Mouse (Mus musculus) skeletal muscle tissue, adult 2 months (tissue): ENCODE measurements around the gene Gm4869.
A peak's percentile ranks its signal among the peaks of the same experiment; 100 is the strongest.
"Not testable (repeated sequence)": the region's sequence is repeated elsewhere in the genome, so short reads cannot be mapped to it uniquely, and the experiment has no call there.

ENCODE experiments used
- DNase-seq: peaks from one replicate; pipeline ENCODE4 v3.0.0-alpha.2; 2012; ENCODE audit warnings: low read depth, low spot score

The Gm4869 gene

DNA sequence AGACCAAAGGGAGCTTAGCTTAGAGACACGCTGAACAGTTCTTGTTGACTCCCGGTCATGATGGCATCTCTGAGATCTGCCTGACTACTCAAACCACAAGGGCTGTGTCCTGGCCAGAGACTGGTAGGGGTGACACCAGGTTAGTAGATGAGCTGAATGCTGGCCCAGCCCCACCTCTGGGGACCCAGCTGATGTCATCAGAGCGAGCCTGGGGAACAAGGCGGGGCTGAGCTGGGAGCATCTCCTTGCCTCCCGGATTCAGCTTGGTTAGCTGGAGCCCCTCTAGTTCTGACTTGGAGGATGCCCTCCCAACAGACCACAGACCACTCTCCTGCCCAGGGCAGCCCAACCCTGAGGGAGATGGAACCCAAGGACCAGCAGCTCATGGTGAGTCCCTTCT lies at the start of gene Gm4869:
Gm4869 (plus strand) TSS at position 301 of the 400 bp plus-strand sequence.
- DNase-seq: no peak

DNA sequence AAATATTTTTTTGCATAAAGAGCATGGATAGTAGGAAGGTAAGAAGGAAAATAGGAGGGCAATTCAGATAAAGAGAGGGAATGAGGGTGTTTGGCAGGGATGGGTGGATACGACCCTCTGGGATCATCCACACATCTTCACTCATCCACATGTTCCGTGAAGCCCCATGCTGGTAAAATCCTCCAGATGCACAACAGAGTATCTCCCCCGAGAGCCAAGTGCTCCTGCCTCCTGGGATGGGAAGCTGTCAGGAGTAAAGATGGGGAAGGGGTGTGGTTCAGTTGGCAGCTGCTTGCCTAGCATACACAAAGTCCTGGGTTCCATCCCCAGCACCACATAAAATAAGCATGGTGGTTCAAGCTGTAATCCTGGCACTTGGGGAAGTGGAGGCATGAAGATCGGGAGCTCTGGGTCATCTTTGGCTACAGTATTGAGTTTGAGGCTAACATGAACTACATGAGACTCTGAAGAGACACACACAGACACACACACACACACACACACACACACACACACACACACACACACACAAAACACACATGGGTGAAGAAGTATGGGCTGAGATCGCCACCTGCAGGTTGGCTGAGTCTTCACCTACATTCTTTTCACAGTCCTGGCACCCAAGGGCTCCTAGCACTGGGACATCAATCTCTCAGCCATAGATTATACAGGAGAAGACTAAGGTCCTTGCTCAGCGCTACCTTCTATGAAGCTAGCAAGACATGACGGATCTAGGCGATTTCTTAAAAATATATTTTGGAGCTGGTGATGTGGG lies 49.1 kb upstream of the Gm4869 start:
- no peak for DNase-seq

DNA sequence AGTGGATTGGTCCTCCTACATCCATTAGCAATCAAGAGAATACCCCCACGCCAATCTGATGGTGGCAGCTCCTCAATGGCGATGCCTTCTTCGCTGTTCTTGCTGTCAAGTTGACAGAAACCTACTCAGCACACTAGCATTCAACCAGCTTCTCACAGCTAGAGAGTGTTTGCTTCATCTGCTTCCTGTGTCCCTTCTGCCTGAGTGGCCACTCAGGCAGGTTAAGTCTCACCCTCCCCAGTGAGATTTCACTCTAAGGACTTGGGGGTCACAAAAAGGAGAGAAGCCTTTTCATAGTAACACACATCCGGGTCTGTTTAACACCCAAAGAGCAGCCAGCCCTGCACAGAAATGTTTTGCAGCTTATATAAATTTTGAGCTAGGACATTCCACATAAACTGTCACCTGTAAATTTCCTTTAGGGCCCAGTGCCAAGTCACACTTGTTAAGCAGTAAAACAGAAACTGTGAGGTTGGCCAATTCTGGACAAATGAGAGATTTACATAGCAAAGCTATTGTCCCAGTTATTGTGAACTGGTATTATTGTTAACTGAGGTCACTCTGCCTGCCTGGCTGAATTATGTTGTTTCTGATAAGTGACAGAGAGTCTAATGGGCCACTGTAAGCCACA lies 42.7 kb upstream of the Gm4869 start:
- DNase-seq: no peak

DNA sequence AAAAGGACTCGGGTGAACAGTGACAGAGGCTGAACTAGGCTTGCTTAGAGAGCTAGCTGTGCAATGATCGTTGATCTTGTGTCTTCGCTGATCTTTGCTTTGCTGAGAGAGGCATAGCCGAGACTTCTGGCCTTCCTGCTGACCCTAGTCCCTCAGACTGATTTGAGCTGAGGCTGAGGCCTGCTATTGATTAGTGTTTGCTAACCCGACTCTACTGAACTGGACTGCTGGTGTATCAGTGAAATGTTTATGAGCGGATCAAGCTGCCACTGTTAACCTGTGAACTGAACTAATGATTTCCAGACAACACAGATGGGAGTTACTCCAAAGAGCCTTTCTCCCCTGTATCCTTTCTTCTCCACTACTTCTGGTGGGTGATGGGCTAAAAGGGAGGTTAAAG lies 40.3 kb upstream of the Gm4869 start:
- DNase-seq: no peak

DNA sequence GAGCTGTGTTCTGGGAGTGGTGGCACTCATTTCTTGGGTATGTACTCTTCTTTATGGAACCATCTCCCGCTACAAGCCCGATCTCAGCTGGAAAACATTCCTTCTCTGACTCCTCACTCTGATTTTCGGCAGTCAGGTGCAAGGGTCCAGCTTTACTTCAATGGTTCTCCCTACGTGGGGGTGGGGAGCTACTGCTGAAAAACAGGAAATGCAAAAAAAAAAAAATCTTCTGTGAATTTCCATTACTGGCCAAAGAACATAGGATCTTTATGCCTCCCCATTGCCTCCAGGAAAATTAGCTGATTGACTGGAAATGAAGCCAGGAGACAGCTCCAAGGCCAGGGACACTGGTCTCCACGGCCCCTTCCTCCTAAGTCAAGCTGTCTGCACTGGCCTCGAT lies 38.8 kb upstream of the Gm4869 start:
- DNase-seq: no peak

DNA sequence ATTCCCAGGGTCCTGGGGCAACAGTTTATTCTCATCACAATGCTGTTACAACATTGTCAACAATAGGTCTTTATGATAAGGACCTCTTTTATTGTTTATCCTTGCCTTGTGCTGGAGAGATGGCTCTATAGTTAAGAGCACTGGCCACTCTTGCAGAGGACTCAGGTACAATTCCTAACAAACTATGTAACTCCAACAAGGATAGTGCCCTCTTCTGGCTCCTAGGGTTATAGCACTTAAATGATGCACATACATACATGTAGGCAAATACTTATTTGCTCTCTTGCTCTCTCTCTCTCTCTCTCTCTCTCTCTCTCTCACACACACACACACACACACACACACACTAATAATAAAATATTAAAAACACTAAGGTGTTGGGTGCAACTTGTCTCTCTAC lies 36.6 kb upstream of the Gm4869 start:
- DNase-seq: no peak

DNA sequence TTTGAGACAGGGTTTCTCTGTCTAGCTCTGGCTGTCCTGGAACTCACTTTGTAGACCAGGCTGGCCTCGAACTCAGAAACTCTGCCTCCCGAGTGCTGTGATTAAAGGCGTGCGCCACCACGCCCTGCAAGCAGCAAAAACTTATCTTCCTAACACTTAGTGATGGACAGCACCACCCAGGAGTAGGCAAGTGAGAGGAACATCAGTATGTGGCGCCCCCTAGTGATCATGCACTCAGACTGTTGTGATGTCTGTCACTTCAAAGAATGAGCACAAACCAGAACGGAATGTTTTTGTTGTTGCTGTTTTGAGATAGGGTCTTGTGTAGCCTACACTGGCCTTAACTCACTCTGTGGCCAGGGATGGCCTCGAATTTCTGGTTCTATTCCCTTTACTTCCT lies 34.1 kb upstream of the Gm4869 start:
- no peak for DNase-seq

DNA sequence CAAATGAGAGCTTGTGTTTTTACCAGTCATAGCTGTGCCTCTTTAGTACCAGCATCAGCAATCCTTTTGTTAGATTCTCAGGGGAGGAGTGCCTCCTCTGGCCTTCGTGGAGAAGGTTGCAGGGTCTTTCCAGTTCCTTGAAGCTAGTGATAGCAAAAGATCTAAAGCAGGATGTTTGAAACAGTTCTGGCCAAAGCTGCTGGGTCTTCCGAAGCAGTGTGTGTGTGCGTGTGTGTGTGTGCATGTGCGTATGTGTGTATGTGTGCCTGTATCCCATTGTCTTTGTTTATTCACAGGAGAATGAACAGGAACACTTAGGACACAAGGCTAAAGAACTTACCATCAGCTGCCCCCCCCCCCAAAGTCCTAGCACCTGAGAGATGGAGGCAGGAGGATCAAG lies 30.8 kb upstream of the Gm4869 start:
- no peak for DNase-seq

DNA sequence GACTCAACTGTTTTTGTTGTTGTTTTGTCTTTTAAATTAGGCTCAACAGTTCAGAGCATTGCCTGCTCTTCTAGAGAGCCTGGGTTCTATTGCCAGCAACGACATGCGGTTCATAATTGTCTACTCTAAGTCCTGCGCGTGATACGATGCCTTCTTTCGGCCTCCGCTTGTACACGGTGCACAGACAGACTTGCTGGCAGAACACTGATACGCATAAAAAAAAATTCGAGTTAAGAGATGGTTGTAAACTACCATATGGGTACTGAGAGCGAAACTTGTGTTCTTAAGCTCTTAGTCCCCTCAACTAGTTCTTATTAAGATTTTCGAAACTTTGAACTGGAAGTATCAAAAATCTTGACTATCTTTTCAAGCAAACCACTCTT lies 27.3 kb upstream of the Gm4869 start:
- no peak for DNase-seq

DNA sequence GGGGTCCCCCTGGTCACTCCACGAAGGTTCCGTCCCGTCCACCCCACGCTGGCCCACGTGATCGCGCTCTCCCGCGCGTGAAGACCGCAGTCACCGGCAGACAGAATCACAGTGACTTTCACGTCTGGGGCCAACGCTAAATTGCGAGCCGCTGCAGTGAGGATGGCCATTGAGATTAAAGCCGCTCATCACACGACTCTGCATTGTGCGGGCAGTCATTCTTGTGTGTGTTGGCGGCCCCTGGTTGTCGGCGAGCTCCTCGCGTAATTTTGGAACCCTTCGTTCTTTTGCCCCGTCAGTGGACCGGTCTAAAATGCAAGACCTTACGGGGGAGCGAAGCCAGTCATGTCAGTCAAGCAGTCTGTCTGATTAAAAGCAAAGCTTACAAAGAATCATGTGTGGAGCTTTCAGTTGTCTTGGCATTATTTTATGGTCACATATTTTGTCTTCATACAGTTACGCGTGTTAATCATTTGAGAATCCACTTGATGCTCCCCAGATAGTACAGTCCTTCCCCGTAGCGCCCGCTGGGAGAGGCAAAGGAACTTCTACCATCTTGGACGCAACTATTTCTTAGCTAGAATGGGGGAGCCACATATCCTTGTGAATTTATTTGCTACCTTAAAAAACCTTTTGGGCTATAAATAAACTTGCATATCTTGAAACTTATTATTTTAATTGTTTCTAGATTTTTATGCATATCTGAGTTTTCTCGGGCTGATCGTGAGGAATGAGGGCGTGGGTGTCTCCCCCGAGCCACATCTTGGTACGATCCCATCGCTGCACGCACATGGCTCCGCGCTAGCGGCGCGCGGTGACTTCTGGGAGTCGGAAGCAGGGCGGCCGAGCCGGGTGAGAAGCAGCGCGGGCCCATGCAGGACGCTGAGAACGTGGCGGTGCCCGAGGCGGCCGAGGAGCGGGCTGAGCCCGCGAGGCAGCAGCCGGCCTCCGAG lies 26.7 kb upstream of the Gm4869 start, which contains the start of gene Eif3b:
Eif3b (plus strand) TSS at position 840 of the 953 bp plus-strand sequence.
- DNase-seq: peak; percentile 88

DNA sequence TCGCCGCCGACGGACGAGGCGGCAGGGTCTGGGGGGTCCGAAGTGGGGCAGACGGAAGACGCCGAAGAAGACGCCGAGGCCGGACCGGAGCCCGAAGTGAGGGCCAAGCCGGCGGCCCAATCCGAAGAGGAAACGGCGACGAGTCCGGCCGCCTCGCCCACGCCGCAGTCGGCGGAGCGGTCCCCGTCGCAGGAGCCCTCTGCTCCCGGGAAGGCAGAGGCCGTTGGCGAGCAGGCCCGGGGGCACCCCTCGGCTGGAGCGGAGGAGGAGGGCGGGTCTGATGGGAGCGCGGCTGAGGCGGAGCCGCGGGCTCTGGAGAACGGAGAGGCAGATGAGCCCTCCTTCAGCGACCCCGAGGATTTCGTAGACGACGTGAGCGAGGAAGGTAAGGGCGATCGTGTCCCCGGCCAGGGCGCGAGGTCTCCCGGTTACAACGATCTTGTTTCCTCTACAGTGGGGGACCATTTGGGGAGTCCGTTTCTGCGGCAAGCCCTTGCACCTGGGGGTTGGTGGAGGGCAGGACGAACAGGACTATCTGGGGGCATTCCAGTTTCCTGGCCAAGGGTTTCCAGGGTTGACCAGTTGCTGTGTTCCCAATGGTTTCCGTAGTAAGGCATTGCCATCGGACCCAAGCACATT lies 25.9 kb upstream of the Gm4869 start:
- DNase-seq: no peak

DNA sequence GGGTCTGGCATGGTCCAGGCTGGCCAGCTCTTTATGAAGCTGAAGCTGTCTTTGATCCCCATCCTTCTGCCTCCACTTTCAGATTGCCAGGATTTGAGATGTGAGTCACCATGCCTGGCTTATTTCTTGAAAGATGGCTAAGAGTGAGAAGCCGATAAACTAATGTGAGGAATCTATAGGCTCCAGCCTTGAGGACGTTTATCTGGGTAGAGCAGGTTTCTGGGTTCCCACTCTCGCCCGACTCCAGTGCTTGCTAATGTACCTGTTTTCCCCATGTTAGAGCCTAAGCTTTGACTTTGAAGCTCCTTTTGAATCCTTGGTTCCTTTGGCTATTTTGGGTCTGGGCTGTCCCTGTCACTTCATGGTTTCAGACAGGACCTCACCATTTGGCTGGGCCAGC lies 24.8 kb upstream of the Gm4869 start:
- no peak for DNase-seq

DNA sequence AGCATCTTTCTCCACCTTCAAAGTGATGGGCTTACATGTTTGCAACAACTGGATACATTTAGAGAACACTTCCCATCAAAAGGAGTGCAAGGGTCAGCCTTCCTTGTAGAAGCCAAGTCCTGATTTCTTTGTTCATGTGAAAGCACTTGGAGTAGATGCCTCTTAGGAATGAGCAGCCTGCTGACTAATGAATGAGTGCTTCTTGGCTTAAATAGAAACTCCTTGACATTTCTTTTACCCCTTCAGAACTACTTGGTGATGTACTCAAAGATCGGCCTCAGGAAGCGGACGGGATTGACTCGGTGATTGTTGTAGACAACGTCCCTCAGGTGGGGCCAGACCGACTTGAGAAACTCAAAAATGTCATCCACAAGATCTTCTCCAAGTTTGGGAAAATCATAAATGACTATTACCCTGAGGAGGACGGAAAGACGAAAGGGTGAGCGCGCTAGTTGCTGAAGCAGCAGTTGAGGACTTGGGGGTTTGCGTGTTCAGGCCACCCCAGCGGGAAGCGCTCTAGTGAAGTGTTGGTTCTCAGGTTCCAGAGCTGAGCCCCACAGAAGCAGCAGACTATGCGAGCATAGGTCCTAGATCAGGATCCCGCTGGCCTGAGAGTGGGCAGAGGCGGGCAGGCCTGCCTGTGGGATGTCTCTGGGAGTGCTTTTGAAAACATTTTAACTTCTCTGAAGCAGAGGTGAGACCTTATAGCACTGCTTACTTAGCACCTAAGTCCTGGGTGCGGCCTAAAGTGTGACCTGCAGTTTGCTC lies 20.2 kb upstream of the Gm4869 start:
- DNase-seq: no peak

DNA sequence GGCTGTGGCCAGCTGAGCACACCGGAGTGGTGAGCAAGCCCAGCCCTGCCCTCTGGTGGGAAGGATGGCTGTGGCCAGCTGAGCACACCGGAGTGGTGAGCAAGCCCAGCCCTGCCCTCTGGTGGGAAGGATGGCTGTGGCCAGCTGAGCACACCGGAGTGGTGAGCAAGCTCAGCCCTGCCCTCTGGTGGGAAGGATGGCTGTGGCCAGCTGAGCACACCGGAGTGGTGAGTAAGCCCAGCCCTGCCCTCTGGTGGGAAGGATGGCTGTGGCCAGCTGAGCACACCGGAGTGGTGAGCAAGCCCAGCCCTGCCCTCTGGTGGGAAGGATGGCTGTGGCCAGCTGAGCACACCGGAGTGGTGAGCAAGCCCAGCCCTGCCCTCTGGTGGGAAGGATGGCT lies 6.3 kb upstream of the Gm4869 start:
- not testable (repeated sequence) for DNase-seq

DNA sequence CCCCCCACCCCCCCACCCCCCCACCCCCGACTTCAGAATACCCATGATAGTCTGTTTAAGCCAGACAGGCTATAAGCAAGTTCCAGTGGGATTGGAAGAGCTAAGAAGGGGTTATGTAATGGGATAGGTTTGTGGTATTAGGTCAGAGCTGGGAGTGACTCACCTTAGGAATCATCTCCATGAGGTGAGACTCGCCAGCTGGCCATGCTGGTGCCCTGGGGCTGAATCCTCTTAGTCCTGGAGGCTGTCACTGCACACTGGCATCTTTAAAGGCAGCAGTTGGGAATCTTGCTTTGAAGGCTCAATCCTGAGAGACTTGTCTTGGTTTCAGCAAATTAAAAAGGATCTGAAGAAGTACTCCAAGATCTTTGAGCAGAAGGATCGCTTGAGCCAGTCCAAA lies 4.0 kb upstream of the Gm4869 start:
- DNase-seq: no peak

DNA sequence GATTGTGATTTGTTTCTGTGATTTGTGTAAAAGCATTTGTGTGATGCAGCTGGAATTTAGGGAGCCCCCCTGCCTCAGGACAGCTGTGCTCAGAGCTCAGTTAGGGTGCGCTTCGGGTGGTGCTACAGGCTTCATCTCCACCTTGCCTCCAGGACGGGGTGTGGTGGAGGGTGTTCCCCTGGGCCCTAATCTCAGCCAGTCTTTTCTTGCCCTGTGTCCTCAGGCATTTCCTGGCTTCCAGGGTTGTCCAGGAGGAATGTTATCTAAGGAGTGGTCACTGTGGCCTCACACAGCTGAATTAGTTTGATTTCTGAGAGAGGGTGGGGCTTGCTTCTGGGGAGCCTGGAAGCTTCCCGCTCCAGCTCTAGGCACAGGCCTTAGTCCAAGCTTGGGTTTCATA lies 1.4 kb upstream of the Gm4869 start:
- no peak for DNase-seq

DNA sequence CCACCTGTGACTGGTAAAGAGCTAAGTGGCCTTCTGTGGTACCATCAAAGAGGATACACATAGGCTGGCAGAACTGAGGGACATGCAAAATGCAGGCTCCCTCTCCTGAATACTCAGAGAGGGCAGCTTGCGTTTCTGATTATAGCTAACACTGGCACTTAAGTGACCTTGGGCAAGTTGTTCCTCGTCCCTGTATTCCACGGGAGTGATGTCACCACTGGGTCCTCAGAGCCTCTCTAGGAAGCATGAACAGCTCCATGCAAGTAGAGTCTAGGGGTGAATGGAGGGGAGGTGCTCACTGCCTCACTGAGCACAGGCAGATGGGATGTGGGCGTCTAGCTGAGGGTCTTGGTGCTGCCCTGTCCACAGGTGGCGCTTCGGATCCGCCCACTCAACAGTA lies 609 bp downstream of the Gm4869 start:
- DNase-seq: no peak

DNA sequence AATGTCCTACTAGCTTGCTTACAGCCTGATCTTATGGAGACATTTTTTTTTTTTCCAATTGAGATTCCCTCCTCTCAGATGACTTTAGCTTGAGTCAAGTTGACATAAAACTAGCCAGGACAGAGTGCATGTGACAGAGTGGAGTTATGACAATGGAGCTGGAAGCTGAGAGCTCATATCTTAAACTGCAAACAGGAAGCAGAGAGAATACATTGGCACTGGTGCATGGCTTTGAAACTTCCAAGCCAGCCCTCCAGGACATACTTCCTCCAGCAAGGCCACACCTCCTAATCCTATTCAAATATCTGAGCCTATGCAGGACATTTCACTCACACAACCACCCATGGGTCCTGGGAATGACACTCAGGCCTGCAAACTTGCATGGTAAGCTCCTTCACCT lies 9.0 kb downstream of the Gm4869 start:
- no peak for DNase-seq

DNA sequence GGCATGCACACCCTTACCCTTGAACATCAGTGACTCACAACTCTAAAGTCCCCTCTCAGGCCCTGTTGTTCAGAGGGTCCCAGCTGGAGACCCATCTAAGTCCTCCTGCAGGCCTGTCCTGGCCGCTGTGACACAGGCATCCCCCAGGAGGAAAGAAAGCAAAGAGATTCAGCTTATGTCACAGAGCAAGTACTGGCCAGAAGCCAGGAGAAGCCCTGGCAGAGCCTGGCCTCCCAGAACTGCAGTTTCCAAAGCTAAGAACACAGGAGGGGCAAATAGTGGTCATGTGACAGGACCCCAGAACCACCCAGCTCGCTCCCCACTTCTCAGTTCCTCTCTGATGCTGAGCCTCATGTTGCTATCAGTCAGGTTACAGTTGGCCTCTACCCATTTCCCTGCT lies 10.0 kb downstream of the Gm4869 start:
- DNase-seq: no peak

DNA sequence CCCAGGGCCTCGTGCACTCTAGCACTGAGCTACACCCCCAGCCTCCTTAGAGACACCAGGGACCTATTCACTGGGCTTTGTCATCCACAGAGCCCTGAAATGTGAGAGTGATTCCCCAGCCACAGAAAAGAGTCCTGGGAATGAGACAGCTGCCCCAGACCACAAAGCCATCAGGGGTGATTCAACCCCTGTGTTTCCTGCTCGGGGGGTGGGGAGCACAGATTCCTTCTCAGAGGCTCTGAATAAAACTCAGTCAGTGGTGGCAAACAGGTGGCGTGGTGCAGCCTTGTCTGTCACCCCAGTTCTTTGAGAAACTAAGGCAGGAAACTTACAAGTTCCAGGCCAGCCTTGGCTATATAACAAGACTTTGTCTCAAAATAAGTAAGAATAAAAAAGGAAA lies 16.0 kb downstream of the Gm4869 start:
- no peak for DNase-seq

DNA sequence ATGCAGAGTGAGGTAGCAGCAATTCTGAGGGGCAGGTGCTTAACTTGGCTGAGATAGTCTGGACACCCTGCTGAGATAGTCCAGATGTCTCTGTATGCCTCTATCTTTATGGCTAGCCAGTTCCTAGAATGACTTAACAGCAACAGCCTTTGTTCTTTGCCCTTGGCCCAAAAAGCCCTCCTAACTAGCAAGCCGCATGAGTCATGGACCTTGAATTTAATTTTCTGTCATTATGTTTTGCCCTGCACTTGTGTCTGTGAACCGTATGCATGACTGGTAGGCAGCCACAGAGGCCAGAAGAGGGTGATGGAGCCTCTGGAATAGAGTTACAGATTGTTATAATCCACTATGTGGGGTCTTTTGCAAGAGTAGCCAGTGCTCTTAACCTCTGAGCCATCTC lies 17.7 kb downstream of the Gm4869 start:
- DNase-seq: not testable (repeated sequence)
